Mouse (Mus musculus): ENCODE results near the gene Cd164l2.
A peak's percentile ranks its signal among the peaks of the same experiment; 100 is the strongest.

Cd164l2 gene

GRCm38 (mm10) chr4:133223875-133224274 lies 11.9 kb downstream of the Cd164l2 start:
- no peak for DNase-seq

- no peak for DNase-seq
Measured at GRCm38 (mm10) chr4:133226073-133226472, 14.1 kb downstream of the Cd164l2 start.

- no peak for DNase-seq
Measured at GRCm38 (mm10) chr4:133227636-133228035, 15.7 kb downstream of the Cd164l2 start.

- DNase-seq, result no peak
Measured at GRCm38 (mm10) chr4:133229582-133229981, 17.7 kb downstream of the Cd164l2 start.

- DNase-seq, result no peak
Measured at GRCm38 (mm10) chr4:133233285-133233976, 21.5 kb downstream of the Cd164l2 start.

DNA sequence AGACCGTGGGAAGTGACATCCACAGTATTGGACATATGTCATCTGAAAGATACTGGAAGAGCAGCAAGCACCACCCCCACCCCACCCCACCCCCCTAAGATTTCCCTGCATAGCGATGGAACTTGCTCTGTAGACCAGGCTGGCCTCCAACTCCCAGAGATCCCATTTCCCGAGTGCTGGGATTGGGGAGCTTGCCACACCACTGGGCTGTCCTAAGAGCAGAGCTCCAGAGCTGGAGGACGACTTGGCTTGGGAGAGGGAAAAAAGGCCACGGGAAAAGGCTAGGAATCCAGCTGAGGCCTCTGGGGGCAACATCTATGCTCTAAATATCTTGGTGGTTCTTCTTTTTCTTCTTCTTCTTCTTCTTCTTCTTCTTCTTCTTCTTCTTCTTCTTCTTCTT lies 22.8 kb downstream of the Cd164l2 start:
- DNase-seq, result no peak

DNA sequence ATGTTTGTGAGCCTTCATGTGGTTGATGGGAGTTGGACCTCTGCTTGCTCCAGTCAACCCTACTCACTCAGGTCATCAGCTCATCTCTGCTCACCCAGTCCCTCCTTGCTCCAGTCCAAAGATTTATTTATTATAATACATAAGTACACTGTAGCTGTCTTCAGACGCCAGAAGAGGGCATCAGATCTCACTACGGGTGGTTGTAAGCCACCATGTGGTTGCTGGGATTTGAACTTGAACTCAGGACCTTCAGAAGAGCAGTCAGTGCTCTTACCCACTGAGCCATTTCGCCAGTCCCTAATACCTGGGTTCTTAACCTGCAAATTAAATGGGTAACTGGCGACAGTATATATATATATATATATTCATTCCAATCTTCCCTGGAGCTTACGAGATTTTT lies 23.5 kb downstream of the Cd164l2 start:
- DNase-seq, result no peak

GRCm38 (mm10) chr4:133237911-133238310 lies 26.0 kb downstream of the Cd164l2 start:
- DNase-seq, result no peak

DNA sequence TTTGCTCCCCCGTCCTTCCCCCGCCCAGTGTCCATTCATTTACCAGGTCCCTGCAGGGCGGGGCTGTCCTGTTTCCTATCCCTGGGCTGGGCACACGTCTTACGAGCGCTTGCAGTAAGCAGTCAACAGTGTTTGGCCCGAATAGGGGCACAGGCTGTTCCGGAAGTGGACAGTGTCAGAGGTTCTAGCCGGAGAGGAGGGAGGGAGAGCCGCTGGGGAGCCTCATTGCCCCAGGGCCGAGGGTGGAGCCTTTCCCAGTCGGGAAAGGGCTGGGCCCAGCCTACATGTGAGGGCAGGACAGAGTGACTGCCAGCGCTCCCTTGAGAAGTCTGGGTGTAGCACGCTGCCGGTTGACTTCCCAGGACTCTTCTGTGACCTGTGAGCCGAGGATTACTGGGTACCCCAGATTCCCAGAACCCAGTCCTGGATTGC lies 28.6 kb downstream of the Cd164l2 start, which contains the start of gene Map3k6:
Gene Map3k6 (plus strand): TSS at position 329 of the 432 bp plus-strand sequence.
- DNase-seq, result no peak

DNA sequence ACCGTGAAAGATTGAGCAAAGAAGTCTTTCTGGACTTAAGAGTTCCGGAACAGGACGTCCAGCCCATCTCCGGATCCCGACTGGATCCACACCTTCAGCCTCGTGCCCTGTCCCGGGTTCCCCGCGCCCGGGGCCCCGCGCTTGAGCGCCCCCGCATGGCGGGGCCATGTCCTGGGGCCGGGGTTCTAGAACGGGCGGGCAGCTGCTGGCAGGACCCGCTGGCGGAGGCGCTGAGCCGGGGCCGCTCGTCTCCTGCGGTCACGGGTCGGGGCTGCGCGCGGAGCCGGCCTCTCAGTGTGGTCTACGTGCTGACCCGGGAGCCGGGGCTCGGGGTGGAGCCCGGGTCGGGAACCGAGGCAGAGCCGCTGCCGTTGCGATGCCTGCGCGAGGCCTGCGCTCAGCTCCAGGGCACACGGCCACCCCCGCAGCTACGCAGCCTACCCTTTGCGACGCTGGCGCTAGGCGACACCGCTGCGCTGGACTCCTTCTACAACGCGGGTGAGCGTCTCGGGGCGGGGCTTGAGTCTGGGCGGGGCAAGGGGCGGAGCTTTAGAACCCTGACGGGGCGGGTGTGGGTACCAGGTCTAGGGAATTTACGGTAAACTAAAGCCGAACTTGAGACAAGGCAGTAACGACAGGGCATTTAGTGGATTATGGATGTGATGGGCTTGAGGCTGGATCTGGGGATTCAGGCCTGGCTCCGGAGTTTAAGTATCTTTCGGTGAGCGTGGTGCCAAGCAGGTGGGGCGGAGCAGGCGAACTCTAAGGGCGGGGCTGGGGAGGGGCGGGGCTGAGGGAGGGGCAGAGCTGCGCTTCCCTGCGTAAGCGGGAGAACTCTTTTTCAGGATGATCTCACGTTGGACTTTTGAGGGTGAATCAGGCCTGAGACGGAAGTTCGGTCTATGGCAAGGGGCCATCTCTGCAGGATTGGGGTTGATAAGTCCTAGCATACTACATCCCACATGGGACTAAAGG lies 29.3 kb downstream of the Cd164l2 start:
- peak; percentile 86 for DNase-seq

DNA sequence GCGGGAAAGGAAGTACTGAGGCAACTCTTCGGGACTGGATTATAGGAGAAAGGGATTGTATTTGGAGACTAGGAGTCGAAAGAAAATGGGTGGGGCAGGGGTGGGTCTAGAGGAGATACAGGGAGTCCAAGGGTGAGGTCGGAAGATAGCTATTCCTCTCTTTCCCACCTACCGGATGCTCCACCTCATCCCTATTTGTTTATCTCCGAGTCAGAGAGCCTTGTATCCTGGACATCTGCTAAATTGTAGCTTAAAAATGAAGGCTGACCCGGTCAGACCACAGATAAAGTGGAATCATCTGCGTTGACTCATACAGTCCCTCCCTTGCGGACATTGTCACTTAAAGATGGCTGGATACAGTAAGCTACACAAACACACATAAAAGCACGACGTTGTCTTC lies 30.0 kb downstream of the Cd164l2 start:
- no peak for DNase-seq

- no peak for DNase-seq
Measured at GRCm38 (mm10) chr4:133242710-133243109, 30.8 kb downstream of the Cd164l2 start.

- DNase-seq, result no peak
Measured at GRCm38 (mm10) chr4:133243538-133243937, 31.6 kb downstream of the Cd164l2 start.

- no peak for DNase-seq
Measured at GRCm38 (mm10) chr4:133244289-133244688, 32.4 kb downstream of the Cd164l2 start.

- DNase-seq, result no peak
Measured at GRCm38 (mm10) chr4:133247072-133247471, 35.1 kb downstream of the Cd164l2 start.

DNA sequence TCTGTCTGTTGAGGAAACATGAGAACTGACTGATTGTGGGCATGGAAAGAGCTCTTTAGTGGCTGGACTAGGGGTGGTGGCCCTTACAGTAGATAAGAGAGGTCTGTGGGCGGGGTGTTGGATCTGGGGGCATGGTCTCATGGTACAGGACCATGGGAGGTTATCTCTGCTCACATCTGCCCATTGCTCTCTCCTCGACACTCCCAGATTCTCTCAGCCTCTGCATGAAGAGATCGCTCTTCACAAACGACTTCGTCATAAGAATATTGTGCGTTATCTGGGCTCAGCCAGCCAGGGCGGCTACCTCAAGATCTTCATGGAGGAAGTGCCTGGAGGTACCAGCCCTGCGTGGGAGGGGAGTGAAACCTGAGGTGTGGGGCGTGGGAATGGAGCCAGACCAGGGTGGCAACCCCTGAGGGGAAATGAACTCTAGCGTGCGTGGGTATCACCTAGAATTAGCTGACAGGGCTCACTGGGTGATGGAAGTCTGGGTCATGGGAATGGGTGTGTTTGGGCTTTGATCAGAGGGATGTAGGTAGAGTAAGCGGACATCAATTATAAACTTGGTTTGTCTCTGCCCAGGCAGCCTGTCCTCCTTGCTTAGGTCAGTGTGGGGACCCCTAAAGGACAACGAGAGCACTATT lies 36.0 kb downstream of the Cd164l2 start:
- DNase-seq, result no peak

DNA sequence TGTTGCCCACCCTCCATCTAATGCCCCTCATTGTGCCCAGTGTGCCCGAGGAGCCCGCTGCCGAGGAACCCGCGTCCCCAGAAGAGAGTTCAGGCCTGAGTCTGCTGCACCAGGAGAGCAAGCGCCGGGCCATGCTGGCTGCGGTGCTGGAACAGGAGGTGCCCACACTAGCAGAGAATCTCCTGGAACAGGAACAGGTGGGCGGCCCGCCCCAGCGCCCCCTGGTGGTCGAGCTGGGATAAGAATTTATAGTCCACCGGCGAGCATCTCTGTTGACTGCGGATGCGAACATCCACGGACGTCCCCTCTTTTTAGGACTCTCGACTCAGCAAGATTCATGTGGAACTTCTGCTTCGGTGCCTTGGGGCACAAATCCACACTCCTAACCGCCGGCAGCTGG lies 38.7 kb downstream of the Cd164l2 start:
- DNase-seq, result peak; percentile 84

- no peak for DNase-seq
Measured at GRCm38 (mm10) chr4:133251214-133251613, 39.3 kb downstream of the Cd164l2 start.

- DNase-seq, result no peak
Measured at GRCm38 (mm10) chr4:133252089-133252488, 40.2 kb downstream of the Cd164l2 start.

DNA sequence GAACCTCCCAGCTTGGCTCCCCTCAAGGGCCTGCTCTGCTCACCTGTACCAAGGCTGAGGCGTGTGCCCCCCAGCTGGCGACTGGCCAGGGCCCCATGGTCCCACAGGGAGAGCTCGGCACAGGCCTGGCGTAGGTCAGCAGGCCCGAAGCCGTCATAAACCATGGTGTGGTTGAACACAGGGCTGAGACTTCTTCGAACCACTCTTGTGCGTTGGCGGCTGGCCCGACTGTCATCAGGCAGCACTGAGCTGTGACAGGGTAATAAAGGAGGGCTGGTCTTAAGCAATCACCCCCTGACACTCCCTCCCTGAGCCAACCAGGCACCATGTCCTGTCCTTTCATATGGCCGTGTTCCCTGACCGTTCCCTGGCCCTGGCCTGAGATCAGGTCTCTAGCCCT lies 41.5 kb downstream of the Cd164l2 start:
- no peak for DNase-seq

- DNase-seq, result no peak
Measured at GRCm38 (mm10) chr4:133255392-133255791, 43.5 kb downstream of the Cd164l2 start.

- no peak for DNase-seq
Measured at GRCm38 (mm10) chr4:133256820-133257219, 44.9 kb downstream of the Cd164l2 start.

- no peak for DNase-seq
Measured at GRCm38 (mm10) chr4:133257230-133257629, 45.3 kb downstream of the Cd164l2 start.

Data from right cerebral cortex, postnatal 25 days (tissue).